10 mouse cellular contexts compared by ENCODE assay signal in genomic region chr2:43727693-43728092, GRCm38 (mm10). TPM values are rescaled to one million over a fixed set of nuclear protein-coding genes. Genes with fewer than 3 reads are reported as not detected.
DNase-seq lines count a peak whose midpoint lies in the region; ATAC-seq and TF ChIP-seq lines count a peak whose summit lies in the region.
"Had no signal": no experiment of that assay in that cellular context is flagged by ENCODE, and none has a peak within 500 bp of the region (broad histone marks: within the 10 kb centered on the region; RNA-seq: fewer than 3 reads in every experiment).

No protein-coding gene starts in this region.

- H3K4me3 ChIP-seq in lung, postnatal 0 days (ENCODE audit: low read depth, low read length): no peak overlapping the region
- peak overlapping the region; percentile 53 to 55 for H3K4me3 ChIP-seq in MEL (ENCODE audit: control insufficient read depth in 1 of 2, insufficient read depth in 1 of 2, low read depth in 2 of 2, low read length in 2 of 2)
- no peak overlapping the region; a peak in 1 of 4 replicates for H3K4me3 ChIP-seq in liver, embryonic 14.5 days (ENCODE audit: insufficient read depth in 1 of 2, low read depth in 2 of 2, low read length in 2 of 2)
- no peak overlapping the region for H3K4me3 ChIP-seq in midbrain, embryonic 16.5 days (ENCODE audit: low read depth, low read length)
- H3K4me3 ChIP-seq: heart, embryonic 13.5 days had no signal

- H3K79me2 ChIP-seq in MEL (ENCODE audit: control insufficient read depth, insufficient read depth, low read length, poor library complexity): no peaks in the 10 kb centered on the region

- H3K27ac ChIP-seq in lung, postnatal 0 days (ENCODE audit: low read length): no peak overlapping the region
- H3K27ac ChIP-seq in MEL (ENCODE audit: control insufficient read depth, low read depth, low read length): peak overlapping the region; percentile 82
- no peak overlapping the region for H3K27ac ChIP-seq in liver, embryonic 14.5 days
- no peak overlapping the region for H3K27ac ChIP-seq in midbrain, embryonic 16.5 days (ENCODE audit: low read length)
- H3K27ac ChIP-seq: heart, embryonic 13.5 days had no signal

- no peak overlapping the region for H3K9ac ChIP-seq in lung, postnatal 0 days (replicated peaks; ENCODE audit: low read depth)
- peak overlapping the region; percentile 34 for H3K9ac ChIP-seq in MEL (ENCODE audit: control insufficient read depth, low read depth, low read length, poor library complexity, severe bottlenecking)
- H3K9ac ChIP-seq in liver, embryonic 14.5 days (replicated peaks): no peak overlapping the region
- H3K9ac ChIP-seq in midbrain, embryonic 16.5 days (ENCODE audit: low read depth, low read length): no peak overlapping the region
- H3K9ac ChIP-seq: heart, embryonic 13.5 days had no signal

- no peaks in the 10 kb centered on the region for H3K9me3 ChIP-seq in lung, postnatal 0 days (ENCODE audit: low read length)
- no peaks in the 10 kb centered on the region for H3K9me3 ChIP-seq in MEL (replicated peaks; ENCODE audit: insufficient read depth, low read length)
- H3K9me3 ChIP-seq in liver, embryonic 14.5 days (ENCODE audit: control insufficient read depth, low read length): no peaks in the 10 kb centered on the region
- H3K9me3 ChIP-seq in midbrain, embryonic 16.5 days (replicated peaks; ENCODE audit: control insufficient read depth, low read length, poor library complexity, severe bottlenecking): no peaks in the 10 kb centered on the region
- H3K9me3 ChIP-seq: heart, embryonic 13.5 days had no signal

- TF ChIP-seq RAD21 in MEL (IDR thresholded peaks at IDR 0.05; ENCODE audit: low read depth, low read length): no peak

- H3K4me2 ChIP-seq in lung, postnatal 0 days (replicated peaks; ENCODE audit: low read depth, low read length): no peak overlapping the region
- H3K4me2 ChIP-seq in liver, embryonic 14.5 days (ENCODE audit: low read depth): peak overlapping the region; percentile 55
- no peak overlapping the region for H3K4me2 ChIP-seq in midbrain, embryonic 16.5 days (ENCODE audit: low read length)
- H3K4me2 ChIP-seq: heart, embryonic 13.5 days had no signal

- H3K4me1 ChIP-seq in lung, postnatal 0 days (ENCODE audit: insufficient read depth, low read depth, low read length): no peaks in the 10 kb centered on the region
- H3K4me1 ChIP-seq in MEL (ENCODE audit: control insufficient read depth in 1 of 2, insufficient read depth in 2 of 2, low read length in 2 of 2): peaks cover 6 to 12% of the 10 kb centered on the region in 2 experiments; a peak in 3 of 4 replicates
- no peaks in the 10 kb centered on the region; a peak in 1 of 4 replicates for H3K4me1 ChIP-seq in liver, embryonic 14.5 days (replicated peaks; ENCODE audit: control insufficient read depth in 2 of 2, insufficient read depth in 2 of 2, low read length in 1 of 2)
- H3K4me1 ChIP-seq in midbrain, embryonic 16.5 days (ENCODE audit: control insufficient read depth, insufficient read depth, low read length): no peaks in the 10 kb centered on the region

- no peak for TF ChIP-seq CTCF in lung, postnatal 0 days (IDR thresholded peaks at IDR 0.05)
- no peak for TF ChIP-seq CTCF in MEL (IDR thresholded peaks at IDR 0.05 in 2 of 3, conservative IDR thresholded peaks at IDR 0.05 in 1 of 3; ENCODE audit: control insufficient read depth in 1 of 3, insufficient read depth in 1 of 3, low read depth in 2 of 3, low read length in 3 of 3, poor library complexity in 1 of 3, severe bottlenecking in 1 of 3)
- TF ChIP-seq CTCF in liver, embryonic 14.5 days (IDR thresholded peaks at IDR 0.05; ENCODE audit: low read depth): no peak

- no peaks in the 10 kb centered on the region for H3K27me3 ChIP-seq in lung, postnatal 0 days (replicated peaks; ENCODE audit: insufficient read depth, low read length)
- no peaks in the 10 kb centered on the region for H3K27me3 ChIP-seq in MEL (ENCODE audit: control insufficient read depth in 1 of 2, insufficient read depth in 2 of 2, low read length in 2 of 2)
- no peaks in the 10 kb centered on the region for H3K27me3 ChIP-seq in liver, embryonic 14.5 days (ENCODE audit: control insufficient read depth, insufficient read depth, low read length)
- no peaks in the 10 kb centered on the region for H3K27me3 ChIP-seq in splenic B cell, adult 2 months (ENCODE audit: control insufficient read depth, insufficient read depth, low read length, poor library complexity, severe bottlenecking)
- H3K27me3 ChIP-seq in midbrain, embryonic 16.5 days (ENCODE audit: control insufficient read depth, insufficient read depth, low read depth, low read length): no peaks in the 10 kb centered on the region

- no peak for TF ChIP-seq EP300 in lung, postnatal 0 days (IDR thresholded peaks at IDR 0.05)
- TF ChIP-seq EP300 in MEL (IDR thresholded peaks at IDR 0.05; ENCODE audit: low read depth in 1 of 2, low read length in 2 of 2): peak in 1 of 2 experiments; percentile 62; a peak in 2 of 4 replicates
- TF ChIP-seq EP300 in liver, embryonic 14.5 days (IDR thresholded peaks at IDR 0.05; ENCODE audit: low read depth): no peak

- TF ChIP-seq POLR2A in MEL (IDR thresholded peaks at IDR 0.05; ENCODE audit: control insufficient read depth in 1 of 2, insufficient read depth in 1 of 2, low read depth in 1 of 2, low read length in 2 of 2, poor library complexity in 1 of 2): no peak

- ATAC-seq in lung, postnatal 0 days: no peak
- ATAC-seq in liver, embryonic 14.5 days (ENCODE audit: insufficient read depth): no peak
- no peak for ATAC-seq in midbrain, embryonic 16.5 days

- peak; percentile 57 for DNase-seq in lung, postnatal 25 days (ENCODE audit: low spot score)
- no peak for DNase-seq in lung, postnatal 0 days (ENCODE audit: low spot score)
- DNase-seq in MEL (ENCODE audit: low read depth, low spot score): peak; percentile 80
- no peak for DNase-seq in liver, embryonic 14.5 days (ENCODE audit: low read depth in 3 of 3, low spot score in 3 of 3)
- DNase-seq in splenic B cell, adult 2 months (ENCODE audit: low read depth, low spot score): peak; percentile 87
- no peak for DNase-seq in right cerebral cortex, adult 2 months (ENCODE audit: low spot score in 2 of 2)
- no peak for DNase-seq in left cerebral cortex, adult 8-10 months (ENCODE audit: low spot score in 2 of 2)
- DNase-seq: lung, postnatal 14 days had no signal

- H3K36me3 ChIP-seq in lung, postnatal 0 days (ENCODE audit: insufficient read depth, low read length): no peaks in the 10 kb centered on the region
- H3K36me3 ChIP-seq in MEL (ENCODE audit: control insufficient read depth in 1 of 2, insufficient read depth in 2 of 2, low read length in 2 of 2): peaks cover 0 to 16% of the 10 kb centered on the region in 2 experiments; a peak in 2 of 4 replicates
- no peaks in the 10 kb centered on the region for H3K36me3 ChIP-seq in liver, embryonic 14.5 days (replicated peaks; ENCODE audit: control insufficient read depth, insufficient read depth, low read depth)
- no peaks in the 10 kb centered on the region for H3K36me3 ChIP-seq in splenic B cell, adult 2 months (ENCODE audit: control insufficient read depth, insufficient read depth, low read length, poor library complexity, severe bottlenecking)
- H3K36me3 ChIP-seq in midbrain, embryonic 16.5 days (ENCODE audit: control insufficient read depth, insufficient read depth, low read length): no peaks in the 10 kb centered on the region
- H3K36me3 ChIP-seq: heart, embryonic 13.5 days had no signal

- WGBS in lung, postnatal 0 days: 62% methylated on average over 8 of the region's 8 CpGs
- WGBS in liver, embryonic 14.5 days (ENCODE audit: insufficient replicate concordance): 24% methylated on average over 8 of the region's 8 CpGs
- 88% methylated on average over 8 of the region's 8 CpGs for WGBS in midbrain, embryonic 16.5 days

TF ChIP-seq in MEL, 35 proteins besides CTCF, POLR2A, EP300 and RAD21 (continues in another document):
- peak; percentile 50; the same call in 1 of the 2 replicates for TF ChIP-seq MXI1 (IDR thresholded peaks at IDR 0.05; ENCODE audit: low read depth, low read length)
- no peak for TF ChIP-seq TBP (IDR thresholded peaks at IDR 0.05; ENCODE audit: low read depth, low read length)
- peak; percentile 68; the same call in 1 of the 2 replicates for TF ChIP-seq MYC (IDR thresholded peaks at IDR 0.05; ENCODE audit: low read depth, low read length)
- no peak for TF ChIP-seq MEF2A (IDR thresholded peaks at IDR 0.05; ENCODE audit: extremely low read depth, insufficient replicate concordance, low read depth, low read length, poor library complexity, severe bottlenecking)
- no peak for TF ChIP-seq CHD1 (IDR thresholded peaks at IDR 0.05; ENCODE audit: low read depth, low read length)
- TF ChIP-seq BHLHE40 (IDR thresholded peaks at IDR 0.05; ENCODE audit: borderline replicate concordance, low read depth, low read length): peak; percentile 36; the same call in 1 of the 2 replicates
- no peak for TF ChIP-seq ZMIZ1 (IDR thresholded peaks at IDR 0.05; ENCODE audit: low read depth, low read length)
- no peak for TF ChIP-seq GABPA (IDR thresholded peaks at IDR 0.05; ENCODE audit: low read depth, low read length)
- peak; percentile 80 for TF ChIP-seq GATA1 (IDR thresholded peaks at IDR 0.05; ENCODE audit: low read depth, low read length)
- TF ChIP-seq E2F4 (IDR thresholded peaks at IDR 0.05; ENCODE audit: borderline replicate concordance, low read depth, low read length): no peak
- no peak for TF ChIP-seq NELFE (IDR thresholded peaks at IDR 0.05; ENCODE audit: low read depth, low read length)
- peak; percentile 48; the same call in 1 of the 2 replicates for TF ChIP-seq ETS1 (IDR thresholded peaks at IDR 0.05; ENCODE audit: low read depth, low read length)
- no peak for TF ChIP-seq MAFK (IDR thresholded peaks at IDR 0.05; ENCODE audit: borderline replicate concordance, low read depth, low read length)
- no peak for TF ChIP-seq JUND (IDR thresholded peaks at IDR 0.05; ENCODE audit: low read depth, low read length)
- no peak for TF ChIP-seq NRF1 (IDR thresholded peaks at IDR 0.05; ENCODE audit: insufficient read depth, low read depth, low read length, poor library complexity, severe bottlenecking)
- no peak; the same call in 1 of the 2 replicates for TF ChIP-seq TAL1 (IDR thresholded peaks at IDR 0.05; ENCODE audit: low read length)
- TF ChIP-seq RCOR1 (IDR thresholded peaks at IDR 0.05; ENCODE audit: low read depth, low read length): no peak
- TF ChIP-seq ELF1 (IDR thresholded peaks at IDR 0.05; ENCODE audit: low read depth, low read length): no peak

RNA-seq across cellular contexts. Expression of gene Arhgap15, which starts 20.9 kb away (rescaled TPM):
- polyA plus RNA-seq in lung, postnatal 0 days (2015; fragmentation: Nextera tagmentation; extraction: Ambion mirVana): 1.5 and 2.2 TPM in 2 replicates
- 1.5 and 4.0 TPM in 2 replicates for total RNA-seq in MEL (2012; rRNA removed)
- 1 to 10 TPM in 1 of 2 experiments, not detected in 1; 2.8 TPM for polyA plus RNA-seq in MEL (2012; ENCODE audit: insufficient read depth in 1 of 2, insufficient read length in 2 of 2, low read depth in 1 of 2, low replicate concordance in 2 of 2, missing spikeins in 1 of 2)
- 1.4 and 2.5 TPM in 2 replicates for polyA plus RNA-seq in liver, embryonic 14.5 days (2012; rRNA removed)
- polyA plus RNA-seq in liver, embryonic 14.5 days (2014; fragmentation: Nextera tagmentation; extraction: Ambion mirVana): 4.3 and 5.6 TPM in 2 replicates
- 0.77 and 1.1 TPM in 2 replicates for polyA plus RNA-seq in midbrain, embryonic 16.5 days (2015; fragmentation: Nextera tagmentation; extraction: Ambion mirVana)
- total RNA-seq in left cerebral cortex, adult 8-10 months (2022): 1 to 10 TPM; 7.8 to 10.0 (median 8.8) TPM

Comparison
In these comparisons a context has a peak if more than half of its experiments do, and no peak if none do; other contexts are left out.
1. DNase-seq: peak in lung, postnatal 25 days (single experiment), MEL (single experiment) and splenic B cell, adult 2 months (single experiment); none in lung, postnatal 0 days (single experiment), liver, embryonic 14.5 days (0 of 3), right cerebral cortex, adult 2 months (0 of 2) and left cerebral cortex, adult 8-10 months (0 of 2).
2. H3K4me3 ChIP-seq: peak in MEL (2 of 2); none in lung, postnatal 0 days (single experiment), liver, embryonic 14.5 days (0 of 2) and midbrain, embryonic 16.5 days (single experiment).